Comparison of ENCODE assay signal across 8 mouse cellular contexts in the genomic region with DNA sequence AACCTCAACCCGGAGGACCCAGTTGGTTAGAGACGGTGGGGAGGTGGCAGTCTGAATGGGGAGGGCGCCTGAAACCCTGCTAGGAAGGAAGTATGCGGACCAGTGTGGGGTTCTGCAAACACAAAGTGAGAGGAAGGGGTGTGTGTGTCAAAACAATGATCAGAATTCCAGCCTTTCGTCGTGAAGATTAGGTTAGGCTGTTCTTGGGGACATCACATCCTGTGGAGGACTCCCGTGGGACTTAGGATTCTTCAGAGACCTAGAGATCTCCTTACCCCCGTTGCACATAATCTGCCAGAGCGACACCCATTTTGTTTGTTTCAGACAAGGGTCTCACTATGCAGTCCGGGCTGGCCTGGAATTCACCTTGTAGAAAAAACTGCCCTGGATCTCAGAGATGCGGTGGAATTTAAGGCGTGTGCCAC. TPM values are rescaled to one million over a fixed set of nuclear protein-coding genes. Genes with fewer than 3 reads are reported as not detected.
DNase-seq lines count a peak whose midpoint lies in the region; ATAC-seq lines count a peak whose summit lies in the region.

No protein-coding gene starts in this region.

- ATAC-seq in lung, embryonic 15.5 days (ENCODE audit: borderline replicate concordance, extremely low read depth, low FRiP score, low TSS enrichment), result peak; percentile 25; the same call in 1 of the 2 replicates
- ATAC-seq in forebrain, embryonic 11.5 days (replicated peaks; ENCODE audit: low FRiP score), result 0 out of 2 replicates have a peak, but pooled peaks have one; percentile 32
- ATAC-seq in hindbrain, embryonic 16.5 days, result peak; percentile 30

- H3K9ac ChIP-seq in lung, embryonic 15.5 days, result peak overlapping the region; percentile 90
- H3K9ac ChIP-seq in forebrain, embryonic 11.5 days (ENCODE audit: low read length), result peak overlapping the region; percentile 90
- peak overlapping the region; percentile 58 for H3K9ac ChIP-seq in hindbrain, embryonic 16.5 days (ENCODE audit: low read depth, low read length)

- H3K4me1 ChIP-seq in lung, embryonic 15.5 days, result peaks cover 40% of the 10 kb centered on the region
- H3K4me1 ChIP-seq in forebrain, embryonic 11.5 days (replicated peaks; ENCODE audit: control insufficient read depth, insufficient read depth, low read length), result peaks cover 15% of the 10 kb centered on the region
- peaks cover 11% of the 10 kb centered on the region for H3K4me1 ChIP-seq in hindbrain, embryonic 16.5 days (ENCODE audit: control insufficient read depth, insufficient read depth, low read depth, low read length)

- H3K27me3 ChIP-seq in lung, embryonic 15.5 days, result no peaks in the 10 kb centered on the region
- no peaks in the 10 kb centered on the region for H3K27me3 ChIP-seq in forebrain, embryonic 11.5 days (ENCODE audit: control insufficient read depth, insufficient read depth, low read length)
- H3K27me3 ChIP-seq in hindbrain, embryonic 16.5 days (replicated peaks; ENCODE audit: control insufficient read depth, insufficient read depth, low read length), result no peaks in the 10 kb centered on the region

- H3K4me3 ChIP-seq in lung, embryonic 15.5 days, result peak overlapping the region; percentile 81
- H3K4me3 ChIP-seq in forebrain, embryonic 11.5 days (ENCODE audit: low read depth, low read length), result peak overlapping the region; percentile 75
- H3K4me3 ChIP-seq in hindbrain, embryonic 16.5 days (ENCODE audit: low read length), result peak overlapping the region; percentile 48

- DNase-seq in lung, postnatal 25 days (ENCODE audit: low spot score), result no peak
- peak; percentile 56 for DNase-seq in forebrain, embryonic 11.5 days (ENCODE audit: low spot score)
- peak; percentile 58 for DNase-seq in lung, postnatal 10 days
- peak; percentile 59 to 61 for DNase-seq in spleen, postnatal 10 days (ENCODE audit: low spot score in 2 of 2)
- DNase-seq in right cerebral cortex, adult 2 months (ENCODE audit: low spot score in 2 of 2), result no peak
- DNase-seq in right cerebral cortex, postnatal 4 days, result no peak

- WGBS in lung, embryonic 15.5 days, result 5% methylated on average over 12 of the region's 12 CpGs
- 8% methylated on average over 12 of the region's 12 CpGs for WGBS in forebrain, embryonic 11.5 days
- 10% methylated on average over 12 of the region's 12 CpGs for WGBS in hindbrain, embryonic 16.5 days

- peak overlapping the region; percentile 96 for H3K4me2 ChIP-seq in lung, embryonic 15.5 days
- peak overlapping the region; percentile 87 for H3K4me2 ChIP-seq in forebrain, embryonic 11.5 days (ENCODE audit: low read depth, low read length, severe bottlenecking)
- peak overlapping the region; percentile 84 for H3K4me2 ChIP-seq in hindbrain, embryonic 16.5 days (ENCODE audit: low read length)

- no peaks in the 10 kb centered on the region for H3K9me3 ChIP-seq in lung, embryonic 15.5 days
- no peaks in the 10 kb centered on the region for H3K9me3 ChIP-seq in forebrain, embryonic 11.5 days (ENCODE audit: control insufficient read depth, low read length)
- H3K9me3 ChIP-seq in hindbrain, embryonic 16.5 days (ENCODE audit: control insufficient read depth, low read length), result no peaks in the 10 kb centered on the region

- H3K27ac ChIP-seq in lung, embryonic 15.5 days, result peak overlapping the region; percentile 91
- peak overlapping the region; percentile 83 for H3K27ac ChIP-seq in forebrain, embryonic 11.5 days (ENCODE audit: low read depth, low read length)
- peak overlapping the region; percentile 84 for H3K27ac ChIP-seq in hindbrain, embryonic 16.5 days (ENCODE audit: low read depth, low read length)

- H3K36me3 ChIP-seq in lung, embryonic 15.5 days, result peaks cover 27% of the 10 kb centered on the region
- H3K36me3 ChIP-seq in forebrain, embryonic 11.5 days (ENCODE audit: control insufficient read depth, insufficient read depth, low read length), result peaks cover 4% of the 10 kb centered on the region
- no peaks in the 10 kb centered on the region for H3K36me3 ChIP-seq in hindbrain, embryonic 16.5 days (ENCODE audit: control insufficient read depth, insufficient read depth, low read length)

RNA-seq across cellular contexts. Expression of a gene that starts 0.7 kb away (rescaled TPM):
- polyA plus RNA-seq in lung, embryonic 15.5 days (2015; fragmentation: Nextera tagmentation; extraction: Ambion mirVana), result 311 and 313 TPM in 2 replicates
- 369 and 385 TPM in 2 replicates for polyA plus RNA-seq in forebrain, embryonic 11.5 days (2014; fragmentation: Nextera tagmentation; extraction: Ambion mirVana)
- polyA plus RNA-seq in hindbrain, embryonic 16.5 days (2015; fragmentation: Nextera tagmentation; extraction: Ambion mirVana), result 39.6 and 53.7 TPM in 2 replicates

RNA-seq across cellular contexts. Expression of a gene that starts 9.9 kb away (rescaled TPM):
- polyA plus RNA-seq in lung, embryonic 15.5 days (2015; fragmentation: Nextera tagmentation; extraction: Ambion mirVana), result 95.3 and 107 TPM in 2 replicates
- 37.8 and 39.8 TPM in 2 replicates for polyA plus RNA-seq in forebrain, embryonic 11.5 days (2014; fragmentation: Nextera tagmentation; extraction: Ambion mirVana)
- 36.5 and 36.6 TPM in 2 replicates for polyA plus RNA-seq in hindbrain, embryonic 16.5 days (2015; fragmentation: Nextera tagmentation; extraction: Ambion mirVana)

RNA-seq across cellular contexts. Expression of a gene that starts 19.5 kb away (rescaled TPM):
- polyA plus RNA-seq in lung, embryonic 15.5 days (2015; fragmentation: Nextera tagmentation; extraction: Ambion mirVana), result 0.40 and 0.74 TPM in 2 replicates
- 1.0 and 1.5 TPM in 2 replicates for polyA plus RNA-seq in forebrain, embryonic 11.5 days (2014; fragmentation: Nextera tagmentation; extraction: Ambion mirVana)
- polyA plus RNA-seq in hindbrain, embryonic 16.5 days (2015; fragmentation: Nextera tagmentation; extraction: Ambion mirVana), result 0.27 and 0.31 TPM in 2 replicates

RNA-seq across cellular contexts. Expression of a gene that starts 28.7 kb away (rescaled TPM):
- polyA plus RNA-seq in lung, embryonic 15.5 days (2015; fragmentation: Nextera tagmentation; extraction: Ambion mirVana), result 86.0 and 90.9 TPM in 2 replicates
- 152 and 155 TPM in 2 replicates for polyA plus RNA-seq in forebrain, embryonic 11.5 days (2014; fragmentation: Nextera tagmentation; extraction: Ambion mirVana)
- 94.7 and 99.3 TPM in 2 replicates for polyA plus RNA-seq in hindbrain, embryonic 16.5 days (2015; fragmentation: Nextera tagmentation; extraction: Ambion mirVana)

RNA-seq across cellular contexts. Expression of a gene that starts 28.8 kb away (rescaled TPM):
- 6.6 and 7.0 TPM in 2 replicates for polyA plus RNA-seq in lung, embryonic 15.5 days (2015; fragmentation: Nextera tagmentation; extraction: Ambion mirVana)
- polyA plus RNA-seq in forebrain, embryonic 11.5 days (2014; fragmentation: Nextera tagmentation; extraction: Ambion mirVana), result 14.1 and 18.3 TPM in 2 replicates
- polyA plus RNA-seq in hindbrain, embryonic 16.5 days (2015; fragmentation: Nextera tagmentation; extraction: Ambion mirVana), result 8.0 and 8.7 TPM in 2 replicates

Comparison
In these comparisons a context has a peak if more than half of its experiments do, and no peak if none do; other contexts are left out.
1. DNase-seq: peak in forebrain, embryonic 11.5 days (single experiment), lung, postnatal 10 days (single experiment) and spleen, postnatal 10 days (2 of 2); none in lung, postnatal 25 days (single experiment), right cerebral cortex, adult 2 months (0 of 2) and right cerebral cortex, postnatal 4 days (single experiment).
2. Peak in every context shown above with its lines, with median percentiles within 50 percentile points of each other: ATAC-seq, H3K27ac ChIP-seq, H3K4me2 ChIP-seq, H3K4me3 ChIP-seq and H3K9ac ChIP-seq.